In genomic region chr16:74412471-74413291, GRCm38 (mm10) we compare ENCODE assay signal across 7 mouse cellular contexts. TPM values are rescaled to one million over a fixed set of nuclear protein-coding genes. Genes with fewer than 3 reads are reported as not detected.
DNase-seq lines count a peak whose midpoint lies in the region; ATAC-seq and TF ChIP-seq lines count a peak whose summit lies in the region.

No protein-coding gene starts in this region.

- DNase-seq in embryonic facial prominence, embryonic 11.5 days (ENCODE audit: low spot score) = peak; percentile 82
- peak; percentile 69 for DNase-seq in limb, embryonic 14.5 days (ENCODE audit: low spot score)
- DNase-seq in neural tube, embryonic 10.5 days (ENCODE audit: extremely low spot score, low spot score) = peak; percentile 68
- peak; percentile 27 to 31 for DNase-seq in urinary bladder, postnatal 36 days (ENCODE audit: low spot score in 2 of 2)

- H3K27ac ChIP-seq in embryonic facial prominence, embryonic 11.5 days (replicated peaks; ENCODE audit: low read depth, low read length) = no peak overlapping the region
- H3K27ac ChIP-seq in heart, embryonic 12.5 days (ENCODE audit: poor library complexity, severe bottlenecking) = no peak overlapping the region
- peak overlapping the region; percentile 92 for H3K27ac ChIP-seq in kidney, embryonic 15.5 days
- peak overlapping the region; percentile 35; the same call in 1 of the 2 replicates for H3K27ac ChIP-seq in limb, embryonic 14.5 days (replicated peaks; ENCODE audit: low read depth, low read length)

- H3K36me3 ChIP-seq in embryonic facial prominence, embryonic 11.5 days (replicated peaks; ENCODE audit: control insufficient read depth, insufficient read depth, low read depth, low read length) = no peaks in the 10 kb centered on the region
- H3K36me3 ChIP-seq in heart, embryonic 12.5 days = no peaks in the 10 kb centered on the region
- no peaks in the 10 kb centered on the region for H3K36me3 ChIP-seq in kidney, embryonic 15.5 days
- no peaks in the 10 kb centered on the region for H3K36me3 ChIP-seq in limb, embryonic 14.5 days (ENCODE audit: control insufficient read depth, insufficient read depth, low read length)

- WGBS in embryonic facial prominence, embryonic 11.5 days = under 1% methylated on average over 20 of the region's 20 CpGs
- under 1% methylated on average over 20 of the region's 20 CpGs for WGBS in heart, embryonic 12.5 days
- under 1% methylated on average over 20 of the region's 20 CpGs for WGBS in kidney, embryonic 15.5 days
- under 1% methylated on average over 20 of the region's 20 CpGs for WGBS in limb, embryonic 14.5 days

- peak overlapping the region; percentile 61 for H3K4me3 ChIP-seq in embryonic facial prominence, embryonic 11.5 days (ENCODE audit: low read depth, low read length)
- H3K4me3 ChIP-seq in heart, embryonic 12.5 days = peak overlapping the region; percentile 67
- peak overlapping the region; percentile 63 for H3K4me3 ChIP-seq in kidney, embryonic 15.5 days (replicated peaks)
- H3K4me3 ChIP-seq in limb, embryonic 14.5 days (replicated peaks; ENCODE audit: low read length) = peak overlapping the region; percentile 71

- H3K9ac ChIP-seq in embryonic facial prominence, embryonic 11.5 days (replicated peaks; ENCODE audit: low read length) = peak overlapping the region; percentile 7
- H3K9ac ChIP-seq in heart, embryonic 12.5 days = peak overlapping the region; percentile 67
- H3K9ac ChIP-seq in kidney, embryonic 15.5 days = no peak overlapping the region
- peak overlapping the region; percentile 67 for H3K9ac ChIP-seq in limb, embryonic 14.5 days (ENCODE audit: low read depth, low read length, severe bottlenecking)

- peak; percentile 79 for ATAC-seq in cerebellum, adult (ENCODE audit: insufficient number of reproducible peaks, low FRiP score, low TSS enrichment)
- ATAC-seq in embryonic facial prominence, embryonic 11.5 days (replicated peaks; ENCODE audit: insufficient number of reproducible peaks, low FRiP score, low TSS enrichment, low read depth) = 0 out of 2 replicates have a peak, but pooled peaks have one; percentile 8
- no peak; the same call in 1 of the 2 replicates for ATAC-seq in heart, embryonic 12.5 days (ENCODE audit: insufficient number of reproducible peaks, low FRiP score)
- ATAC-seq in kidney, embryonic 15.5 days (replicated peaks; ENCODE audit: low FRiP score) = peak; percentile 37
- ATAC-seq in limb, embryonic 14.5 days (ENCODE audit: low FRiP score, low read depth) = peak; percentile 54

- TF ChIP-seq POLR2A in limb, embryonic 14.5 days (IDR thresholded peaks at IDR 0.05; ENCODE audit: borderline replicate concordance, extremely low read depth, insufficient read depth, insufficient read length) = no peak

- H3K9me3 ChIP-seq in embryonic facial prominence, embryonic 11.5 days (replicated peaks; ENCODE audit: control insufficient read depth, low read length) = no peaks in the 10 kb centered on the region
- H3K9me3 ChIP-seq in heart, embryonic 12.5 days (replicated peaks) = no peaks in the 10 kb centered on the region
- no peaks in the 10 kb centered on the region for H3K9me3 ChIP-seq in kidney, embryonic 15.5 days (replicated peaks)
- no peaks in the 10 kb centered on the region for H3K9me3 ChIP-seq in limb, embryonic 14.5 days (ENCODE audit: control insufficient read depth, low read length)

- peak overlapping the region; percentile 93 for H3K4me2 ChIP-seq in embryonic facial prominence, embryonic 11.5 days (ENCODE audit: low read depth, low read length)
- H3K4me2 ChIP-seq in heart, embryonic 12.5 days = peak overlapping the region; percentile 98
- peak overlapping the region; percentile 89 for H3K4me2 ChIP-seq in kidney, embryonic 15.5 days
- peak overlapping the region; percentile 80 for H3K4me2 ChIP-seq in limb, embryonic 14.5 days (replicated peaks; ENCODE audit: low read depth, low read length, severe bottlenecking)

- no peaks in the 10 kb centered on the region for H3K27me3 ChIP-seq in embryonic facial prominence, embryonic 11.5 days (ENCODE audit: control insufficient read depth, insufficient read depth, low read length)
- 0 out of 2 replicates have a peak, but pooled peaks cover 7% of the 10 kb centered on the region for H3K27me3 ChIP-seq in heart, embryonic 12.5 days (replicated peaks)
- no peaks in the 10 kb centered on the region for H3K27me3 ChIP-seq in kidney, embryonic 15.5 days
- H3K27me3 ChIP-seq in limb, embryonic 14.5 days (ENCODE audit: control insufficient read depth, insufficient read depth, low read length) = no peaks in the 10 kb centered on the region

- no peaks in the 10 kb centered on the region for H3K4me1 ChIP-seq in embryonic facial prominence, embryonic 11.5 days (ENCODE audit: control insufficient read depth, insufficient read depth, low read length)
- H3K4me1 ChIP-seq in heart, embryonic 12.5 days (replicated peaks) = 0 out of 2 replicates have a peak, but pooled peaks cover 11% of the 10 kb centered on the region
- H3K4me1 ChIP-seq in kidney, embryonic 15.5 days = peaks cover 12% of the 10 kb centered on the region
- 0 out of 2 replicates have a peak, but pooled peaks cover 2% of the 10 kb centered on the region for H3K4me1 ChIP-seq in limb, embryonic 14.5 days (ENCODE audit: control insufficient read depth, insufficient read depth, low read length)

RNA-seq across cellular contexts. Expression of gene Robo2, which starts 1.1 kb away (rescaled TPM):
- polyA plus RNA-seq in embryonic facial prominence, embryonic 11.5 days (2014; fragmentation: Nextera tagmentation; extraction: Ambion mirVana) = 31.1 and 37.3 TPM in 2 replicates
- 16.7 and 17.6 TPM in 2 replicates for polyA plus RNA-seq in heart, embryonic 12.5 days (2016; fragmentation: Nextera tagmentation; extraction: Ambion mirVana)
- 93.0 and 97.8 TPM in 2 replicates for polyA plus RNA-seq in kidney, embryonic 15.5 days (2015; fragmentation: Nextera tagmentation; extraction: Ambion mirVana)
- 46.5 and 52.6 TPM in 2 replicates for polyA plus RNA-seq in limb, embryonic 14.5 days (2012; rRNA removed)
- polyA plus RNA-seq in limb, embryonic 14.5 days (2014; fragmentation: Nextera tagmentation; extraction: Ambion mirVana) = 68.8 and 83.3 TPM in 2 replicates

Comparison
In these comparisons a context has a peak if more than half of its experiments do, and no peak if none do; other contexts are left out.
1. DNase-seq: peak in every context shown above with its lines; median percentile 82 in embryonic facial prominence, embryonic 11.5 days; 69 in limb, embryonic 14.5 days; 68 in neural tube, embryonic 10.5 days; 29 in urinary bladder, postnatal 36 days.
2. H3K27ac ChIP-seq: peak in kidney, embryonic 15.5 days (single experiment) and limb, embryonic 14.5 days (single experiment); none in embryonic facial prominence, embryonic 11.5 days (single experiment) and heart, embryonic 12.5 days (single experiment).
3. Peak in every context shown above with its lines, with median percentiles within 50 percentile points of each other: H3K4me2 ChIP-seq and H3K4me3 ChIP-seq.